Mouse (Mus musculus): Measurements from ENCODE around the gene Plau.

GRCm38 (mm10) chr14:20884691-20885090 lies 48.2 kb downstream of the Plau start:
- TF ChIP-seq CTCF (IDR thresholded peaks at IDR 0.05; ENCODE audit: borderline replicate concordance, extremely low read depth, insufficient read depth, insufficient read length) (no peak), POLR2A (IDR thresholded peaks at IDR 0.05; ENCODE audit: borderline replicate concordance, extremely low read depth, insufficient read depth, insufficient read length, poor library complexity, severe bottlenecking) (no peak)

All from brain, embryonic 14.5 days (tissue).